Mouse (Mus musculus): Measurements from ENCODE around the gene Setd1b.
"Not testable (repeated sequence)": the region's sequence is repeated elsewhere in the genome, so short reads cannot be mapped to it uniquely, and the experiment has no call there.

The Setd1b gene

GRCm38 (mm10) chr5:123202771-123203170 lies 60.8 kb downstream of the Setd1b start:
- DNase-seq (ENCODE audit: low spot score): not testable (repeated sequence)

- DNase-seq (ENCODE audit: low spot score): not testable (repeated sequence)
Observed at GRCm38 (mm10) chr5:123203591-123203990, 61.6 kb downstream of the Setd1b start.

All from ovary, postnatal 10 days (tissue).